Mouse (Mus musculus) lung, postnatal 25 days (tissue): ENCODE data around the gene Pias3.
"Not testable (repeated sequence)": the region's sequence is repeated elsewhere in the genome, so short reads cannot be mapped to it uniquely, and the experiment has no call there.

Source experiments
- DNase-seq: peaks from one replicate; pipeline ENCODE4 v3.0.0; 2022; ENCODE audit warnings: low spot score

The Pias3 gene

DNA sequence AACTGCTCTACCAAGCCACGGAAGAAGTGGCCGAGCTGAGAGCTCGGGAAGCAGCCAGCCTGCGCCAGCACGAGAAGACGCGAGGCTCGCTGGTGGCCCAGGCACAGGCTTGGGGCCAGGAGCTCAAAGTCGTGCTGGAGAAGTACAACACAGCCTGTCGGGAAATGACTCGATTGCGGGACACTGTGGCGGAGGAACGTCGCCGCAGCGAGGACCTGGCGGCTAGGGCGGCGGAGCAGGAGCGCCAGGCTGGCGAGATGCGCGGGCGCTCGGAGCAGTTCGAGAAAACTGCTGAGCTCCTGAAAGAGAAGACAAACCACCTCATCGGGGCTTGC, 11.4 kb upstream of the Pias3 start:
- DNase-seq, result no peak

DNA sequence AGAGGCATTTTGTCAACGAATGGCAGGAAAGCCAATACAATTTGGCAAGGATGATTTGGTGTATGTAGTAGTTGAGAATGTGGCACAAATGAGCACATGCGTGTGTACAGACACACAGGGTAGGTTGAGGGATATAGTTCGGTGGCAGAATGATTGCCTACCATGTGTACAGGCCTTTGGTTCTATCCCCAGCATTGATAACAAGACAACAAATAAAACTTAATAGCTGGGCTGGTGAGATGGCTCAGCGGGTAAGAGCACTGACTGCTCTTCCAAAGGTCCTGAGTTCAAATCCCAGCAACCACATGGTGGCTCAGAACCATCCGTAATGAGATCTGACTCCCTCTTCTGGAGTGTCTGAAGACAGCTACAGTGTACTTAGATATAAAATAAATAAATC, 10.1 kb upstream of the Pias3 start:
- DNase-seq, result not testable (repeated sequence)

- DNase-seq, result no peak
These were observed 7.3 kb upstream of the Pias3 start for GRCm38 (mm10) chr3:96688854-96689253.

DNA sequence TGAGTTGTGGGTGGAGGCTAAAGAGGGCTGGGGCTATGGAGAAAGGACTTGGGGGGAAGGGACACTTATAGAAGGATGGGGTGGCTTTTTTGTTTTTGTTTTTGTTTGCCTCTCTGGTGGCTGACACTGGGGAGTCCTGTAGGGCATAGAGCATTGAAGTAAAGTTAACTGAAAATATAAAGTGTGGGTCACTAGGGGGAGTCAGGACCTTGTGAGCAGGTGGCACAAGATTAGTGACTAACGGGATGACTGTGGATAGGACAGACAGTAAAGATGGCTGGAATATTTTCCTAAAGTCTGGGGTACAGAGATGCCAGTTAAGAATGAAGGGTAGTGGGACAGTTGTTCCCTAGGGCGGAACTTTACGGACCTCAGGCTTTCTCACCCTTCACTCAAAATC, 5.9 kb upstream of the Pias3 start:
- DNase-seq, result no peak

DNA sequence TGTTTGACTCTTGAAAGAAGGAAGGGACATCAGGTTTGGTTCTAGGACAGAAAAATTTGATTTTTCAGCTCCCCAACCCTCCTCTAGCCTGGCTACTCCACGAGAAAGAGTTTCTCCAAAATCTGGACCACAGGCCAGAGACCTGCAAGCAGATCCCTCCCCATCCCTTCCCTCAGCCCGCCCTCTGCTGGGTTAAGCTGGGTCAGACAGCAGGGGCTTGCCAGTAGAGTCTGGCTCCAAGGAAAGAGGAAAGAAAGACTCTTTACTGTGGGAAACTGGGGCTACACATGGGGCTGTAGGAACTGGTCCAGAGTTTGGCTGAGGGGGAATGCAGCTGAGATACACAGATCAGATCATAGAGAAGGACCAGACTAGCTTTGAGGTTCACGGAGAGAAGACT, 3.7 kb upstream of the Pias3 start:
- DNase-seq, result no peak

GRCm38 (mm10) chr3:96693579-96693978, 2.6 kb upstream of the Pias3 start:
- DNase-seq, result no peak

GRCm38 (mm10) chr3:96696766-96697732, 865 bp downstream of the Pias3 start:
- DNase-seq, result peak; percentile 92

DNA sequence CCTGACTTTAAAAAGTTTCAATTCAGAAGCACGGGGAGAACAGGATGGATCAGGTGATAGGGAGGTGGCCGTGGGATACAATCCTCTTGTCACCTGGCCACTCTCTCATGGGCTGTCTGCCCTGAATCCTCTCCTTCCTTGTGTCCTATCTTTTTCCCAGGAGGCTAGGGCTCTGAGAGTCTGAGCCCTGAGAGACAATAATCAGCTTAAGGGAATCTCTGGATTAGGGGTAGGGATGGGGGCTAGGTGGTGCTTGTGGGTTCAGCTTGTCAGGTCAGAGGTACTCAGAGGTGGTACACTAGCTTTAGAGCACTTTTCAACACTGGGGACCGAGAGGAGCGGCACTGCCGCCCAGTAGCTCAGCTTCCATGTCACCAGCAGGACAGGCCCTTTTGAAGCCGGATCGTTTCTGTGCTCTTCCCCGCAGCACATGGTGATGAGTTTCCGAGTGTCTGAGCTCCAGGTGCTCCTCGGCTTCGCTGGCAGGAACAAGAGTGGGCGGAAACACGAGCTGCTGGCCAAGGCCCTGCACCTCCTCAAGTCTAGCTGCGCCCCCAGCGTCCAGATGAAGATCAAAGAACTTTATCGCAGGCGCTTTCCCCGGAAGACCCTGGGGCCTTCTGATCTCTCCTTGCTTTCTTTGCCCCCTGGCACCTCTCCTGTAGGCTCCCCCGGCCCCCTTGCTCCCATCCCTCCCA, 3.0 kb downstream of the Pias3 start:
- DNase-seq, result no peak

- no peak for DNase-seq
These were observed 4.2 kb downstream of the Pias3 start for GRCm38 (mm10) chr3:96700376-96700775.

DNA sequence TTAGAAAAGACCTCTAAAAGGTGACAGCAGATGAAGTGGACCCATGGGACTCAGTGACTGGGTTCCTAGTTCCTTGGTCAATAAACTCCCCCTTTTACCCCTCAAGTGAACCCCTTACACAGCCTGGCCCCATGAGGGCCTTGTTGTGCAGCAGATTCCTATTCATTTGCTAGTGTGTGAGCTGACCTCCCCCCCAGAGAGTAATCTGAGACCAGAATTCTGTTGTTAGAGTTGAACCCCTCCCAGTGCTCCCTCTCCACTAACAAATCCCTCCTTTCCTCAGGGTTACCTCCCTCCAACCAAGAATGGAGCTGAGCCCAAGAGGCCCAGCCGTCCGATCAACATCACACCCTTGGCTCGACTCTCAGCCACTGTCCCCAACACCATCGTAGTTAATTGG, 4.8 kb downstream of the Pias3 start:
- DNase-seq, result no peak

- no peak for DNase-seq
These were observed 8.6 kb downstream of the Pias3 start for GRCm38 (mm10) chr3:96704778-96705177.

DNA sequence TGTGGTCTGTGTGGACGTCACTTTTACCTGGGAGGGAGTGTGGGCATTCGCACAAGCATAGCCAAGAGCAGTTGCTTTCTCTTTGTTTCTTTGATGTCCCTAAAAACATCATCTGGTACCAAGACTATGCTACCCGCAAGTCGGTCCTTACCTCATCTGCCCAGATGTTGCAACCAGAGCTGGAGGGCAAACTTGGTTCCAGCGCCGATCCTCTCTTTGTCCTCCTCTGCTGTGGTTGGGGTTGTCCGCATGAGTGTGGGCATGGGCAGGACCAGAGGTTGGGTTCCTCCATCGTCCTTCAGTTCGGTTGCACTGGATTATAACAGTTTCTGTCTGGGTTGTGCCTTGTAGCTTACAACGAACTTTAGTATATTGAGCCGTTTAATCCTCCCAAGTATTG, 10.0 kb downstream of the Pias3 start:
- DNase-seq, result no peak

- no peak for DNase-seq
These were observed 10.8 kb downstream of the Pias3 start for GRCm38 (mm10) chr3:96706984-96707383.

GRCm38 (mm10) chr3:96707903-96708683, 11.9 kb downstream of the Pias3 start, which contains the start of gene Nudt17:
Gene Nudt17 (minus strand): TSS chr3:96708562.
- DNase-seq, result peak; percentile 80

GRCm38 (mm10) chr3:96708684-96709064, 12.5 kb downstream of the Pias3 start:
- no peak for DNase-seq

GRCm38 (mm10) chr3:96714286-96714685, 18.1 kb downstream of the Pias3 start:
- no peak for DNase-seq

- DNase-seq, result no peak
These were observed 19.7 kb downstream of the Pias3 start for GRCm38 (mm10) chr3:96715854-96716253.

GRCm38 (mm10) chr3:96719173-96719572, 23.0 kb downstream of the Pias3 start:
- no peak for DNase-seq

DNA sequence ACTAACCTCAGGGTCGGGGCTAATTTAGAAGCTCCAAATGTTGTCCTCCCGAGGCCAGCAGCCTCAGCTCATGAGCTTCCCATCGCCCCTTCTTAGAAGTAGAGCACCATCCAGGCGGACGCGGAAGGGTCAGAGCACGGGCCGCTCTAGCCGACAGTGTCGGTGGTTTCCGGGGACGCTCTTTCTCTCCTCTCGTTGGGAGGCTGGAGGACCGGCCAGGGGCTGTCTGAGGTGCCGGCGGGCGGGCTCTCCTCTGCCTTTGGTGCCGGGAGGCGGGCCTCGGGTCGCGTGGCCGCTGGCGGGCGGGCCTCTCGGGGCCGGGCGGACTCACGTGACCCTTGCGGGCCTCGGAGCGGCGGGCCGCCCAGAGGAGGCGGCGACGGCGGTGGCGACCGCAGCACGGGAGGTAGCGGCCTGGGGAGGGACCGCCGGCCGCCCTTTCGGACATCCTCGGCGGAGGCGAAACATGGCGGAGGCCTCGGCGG, 31.2 kb downstream of the Pias3 start, which contains the start of the genes Polr3c and Rnf115:
TSS of gene Polr3c (minus strand) at position 286 of the 485 bp plus-strand sequence.
TSS of gene Rnf115 (plus strand) at position 322 of the 485 bp plus-strand sequence.
- peak; percentile 98 for DNase-seq

DNA sequence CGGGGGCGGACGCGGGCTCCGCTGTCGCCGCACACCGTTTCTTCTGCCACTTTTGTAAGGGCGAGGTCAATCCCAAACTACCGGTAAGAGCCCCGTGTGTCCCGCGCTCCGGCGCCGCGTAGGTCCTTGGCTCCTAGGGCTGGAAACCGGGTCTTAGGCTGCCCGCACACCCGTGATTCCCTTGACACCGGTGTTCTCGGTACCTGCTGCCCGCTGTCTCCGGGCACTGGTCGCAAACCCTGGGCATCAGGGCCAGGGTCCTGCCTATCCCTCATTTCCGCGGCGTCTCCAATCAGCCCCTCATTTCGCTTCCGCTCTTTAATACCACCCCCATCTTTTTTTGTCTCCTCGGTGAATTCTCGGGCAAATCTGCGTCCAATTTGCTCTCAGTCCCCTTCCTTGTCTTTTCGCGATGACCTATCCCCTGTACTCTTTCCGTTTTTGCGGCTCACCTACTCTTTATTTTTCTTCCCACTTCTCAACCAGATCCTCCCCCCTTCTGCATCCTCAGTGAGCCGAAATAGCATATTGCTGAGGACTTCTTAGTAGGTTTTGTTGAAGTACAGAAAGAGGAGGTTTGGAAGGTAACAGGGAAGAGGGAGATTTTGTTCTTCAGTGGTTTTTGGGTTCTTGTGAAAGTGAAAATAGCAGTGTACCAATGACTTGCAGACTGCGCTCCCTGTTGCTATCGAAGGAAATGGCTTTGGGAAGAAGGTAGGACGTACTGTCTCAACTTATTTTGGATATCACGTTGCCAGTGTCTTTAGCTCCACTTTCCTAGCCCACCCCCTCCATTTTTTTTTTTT, 31.8 kb downstream of the Pias3 start:
- peak; percentile 36 for DNase-seq
